Mouse (Mus musculus): ENCODE results near the gene Ccdc66.

DNA sequence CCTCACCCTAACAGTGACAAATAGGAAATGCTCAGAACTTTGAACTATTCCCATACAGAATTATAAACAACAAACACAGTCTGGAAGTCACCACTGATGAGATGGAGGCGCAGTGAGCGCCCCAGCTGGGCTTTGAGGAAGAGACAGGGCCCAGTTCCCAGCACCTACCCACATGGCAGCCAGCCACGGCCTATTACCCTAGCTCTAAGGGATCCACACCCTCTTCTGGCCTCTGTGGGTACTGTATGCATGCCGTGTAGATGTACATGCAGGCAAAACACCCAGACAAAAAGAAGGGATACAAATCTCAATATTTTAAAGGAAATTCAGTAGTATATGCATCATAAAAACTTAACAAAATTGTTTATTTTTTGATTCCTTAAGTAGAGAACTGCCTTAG, 14.7 kb downstream of the Ccdc66 start:
- TF ChIP-seq CTCF (IDR thresholded peaks at IDR 0.05; ENCODE audit: borderline replicate concordance, insufficient read depth, low read length) (no peak), POLR2A (IDR thresholded peaks at IDR 0.05; ENCODE audit: low read depth, low read length) (no peak)

Measured in embryonic fibroblast, embryonic 13.5 days (primary cell).